Mouse (Mus musculus) brain, embryonic 14.5 days (tissue): ENCODE measurements at regions not wholly inside any gene's neighbourhood (a gene's known extent, or its start where the extent isn't known, plus 50 kb on each side); places are given as distances from the start of the nearest gene placed in this dataset.

ENCODE experiments used
- CTCF ChIP-seq: fragments of 200-500 bp; IDR thresholded peaks from 2 replicates; pipeline ENCODE4 v1.5.1; 2012; ENCODE audit warnings: inconsistent platforms, mild to moderate bottlenecking, moderate library complexity, borderline replicate concordance; ENCODE audit not compliant: insufficient read depth, insufficient read length; ENCODE audit errors: extremely low read depth
- POLR2A ChIP-seq: fragments of 200-500 bp; IDR thresholded peaks from 2 replicates; pipeline ENCODE4 v1.6.1; 2012; ENCODE audit warnings: mild to moderate bottlenecking, inconsistent platforms, borderline replicate concordance; ENCODE audit not compliant: poor library complexity, insufficient read depth, insufficient read length, severe bottlenecking; ENCODE audit errors: extremely low read depth

DNA sequence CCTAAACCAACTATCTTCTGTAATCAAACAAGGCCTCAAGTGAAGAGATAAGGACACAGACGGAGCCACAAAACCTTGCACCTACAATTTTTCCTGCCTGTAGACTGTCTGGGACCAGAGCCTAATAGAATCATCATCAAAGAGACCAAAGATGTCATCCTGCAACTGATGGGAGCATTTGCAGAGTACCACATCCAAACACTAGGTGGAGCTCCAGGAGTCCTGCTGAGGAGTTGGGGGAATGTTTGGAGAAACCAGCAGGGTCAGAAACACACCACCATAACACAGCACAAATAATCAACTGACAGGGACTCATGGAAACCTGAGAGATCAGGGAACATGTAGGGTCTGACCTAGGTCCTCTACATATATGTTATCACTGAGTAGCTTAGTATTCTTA lies 160.9 kb downstream of the Gm6760 start:
- TF ChIP-seq CTCF (peak; percentile 52; the same call in 1 of the 2 replicates), POLR2A (no peak)
